Mouse (Mus musculus): Measurements from ENCODE around the gene Sycn. TPM values are rescaled to one million over a fixed set of nuclear protein-coding genes. Genes with fewer than 3 reads are reported as not detected.

Sycn gene
- polyA plus RNA-seq (2017; shearing (Covaris generic)), result not detected

DNA sequence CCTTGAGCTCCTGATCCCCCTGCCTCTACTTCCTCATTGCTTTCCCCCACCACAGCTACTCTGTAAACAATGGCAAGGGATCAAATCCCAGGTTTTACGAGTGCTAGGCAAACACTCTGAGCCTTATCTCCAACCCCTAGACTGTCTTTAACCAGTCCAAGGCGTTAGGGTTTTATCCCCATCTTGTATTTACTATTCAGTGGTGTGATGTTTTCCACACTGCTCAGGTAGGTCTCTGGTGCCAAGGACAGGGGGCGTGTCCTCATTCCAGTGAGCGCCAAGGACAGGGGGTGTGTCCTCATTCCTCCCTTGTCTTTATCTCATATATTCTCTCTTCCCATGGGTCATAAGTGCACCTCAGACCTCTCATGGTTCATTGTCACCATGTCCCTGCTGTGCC lies at the start of gene Sycn:
TSS of gene Sycn (plus strand) at position 360 of the 400 bp plus-strand sequence.

DNA sequence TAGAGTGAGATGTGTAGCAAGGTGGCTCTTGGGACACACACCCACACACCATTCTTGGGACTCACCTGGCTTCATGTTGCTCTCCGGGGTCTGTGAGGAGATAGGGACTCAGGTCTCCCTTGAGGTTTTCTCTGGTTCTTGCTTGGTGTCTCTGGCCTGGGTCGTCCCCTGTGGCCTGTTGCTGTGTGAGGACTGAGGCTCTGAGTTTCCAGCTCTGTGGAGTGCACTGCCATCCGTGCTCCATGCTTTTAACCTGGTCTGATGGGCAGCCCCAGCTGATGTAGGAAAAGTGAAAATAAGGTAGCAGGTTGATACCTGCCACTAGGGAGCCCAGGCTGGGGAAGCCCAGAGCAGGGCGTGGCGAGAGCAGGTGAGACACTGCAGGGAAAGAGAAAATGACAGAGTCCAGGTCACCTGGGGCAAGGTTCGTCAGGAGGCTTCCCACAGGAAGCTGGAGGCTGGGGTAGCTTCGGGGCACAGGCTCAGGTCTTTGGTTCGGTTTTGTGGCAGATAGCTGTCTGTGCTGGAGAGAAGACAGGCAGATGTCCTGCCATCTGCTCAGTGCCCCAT lies 30.2 kb upstream of the Sycn start, which contains the start of gene Ifnl2:
TSS of gene Ifnl2 (minus strand) at position 51 of the 570 bp plus-strand sequence.

DNA sequence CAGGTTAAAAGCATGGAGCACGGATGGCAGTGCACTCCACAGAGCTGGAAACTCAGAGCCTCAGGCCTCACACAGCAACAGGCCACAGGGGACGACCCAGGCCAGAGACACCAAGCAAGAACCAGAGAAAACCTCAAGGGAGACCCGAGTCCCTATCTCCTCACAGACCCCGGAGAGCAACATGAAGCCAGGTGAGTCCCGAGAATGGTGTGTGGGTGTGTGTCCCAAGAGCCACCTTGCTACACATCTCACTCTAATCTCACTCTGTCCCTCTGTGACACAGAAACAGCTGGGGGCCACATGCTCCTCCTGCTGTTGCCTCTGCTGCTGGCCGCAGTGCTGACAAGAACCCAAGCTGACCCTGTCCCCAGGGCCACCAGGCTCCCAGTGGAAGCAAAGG lies 18.1 kb upstream of the Sycn start, which contains the start of gene Ifnl3:
TSS of gene Ifnl3 (plus strand) at position 301 of the 400 bp plus-strand sequence.

DNA sequence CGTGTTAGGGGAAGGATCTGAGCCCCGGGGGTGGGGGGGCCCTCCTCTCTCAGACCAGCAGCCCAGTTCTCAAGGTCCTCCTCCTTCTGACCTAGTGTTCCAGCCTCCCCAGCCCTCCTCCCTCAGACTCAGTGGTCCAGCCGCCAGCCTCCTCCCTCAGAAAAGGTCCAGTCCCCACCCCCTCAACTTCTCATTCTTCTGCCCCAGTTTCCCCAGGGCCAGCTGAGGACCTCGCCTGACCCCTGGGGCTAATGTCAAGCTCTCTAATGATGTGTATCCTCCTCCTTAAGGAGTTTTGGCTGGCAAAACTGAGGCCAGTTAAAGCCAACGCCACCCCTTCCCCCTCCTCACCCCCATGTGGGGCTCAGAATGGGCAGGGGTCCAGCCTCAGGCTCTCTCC lies 6.5 kb downstream of the Sycn start, which contains the start of gene Nccrp1:
TSS of gene Nccrp1 (minus strand) at position 101 of the 400 bp plus-strand sequence.

Other genes starting within 250 kb of the Sycn start
- gene Selenov, start 249.7 kb upstream of the Sycn start, polyA plus RNA-seq (2017; shearing (Covaris generic)), result not detected
- gene Dll3, start 238.6 kb upstream of the Sycn start, polyA plus RNA-seq (2017; shearing (Covaris generic)), result not detected
- 55.8 TPM for gene Timm50, start 228.8 kb upstream of the Sycn start, polyA plus RNA-seq (2017; shearing (Covaris generic))
- 213 TPM for gene Supt5, start 202.1 kb upstream of the Sycn start, polyA plus RNA-seq (2017; shearing (Covaris generic))
- 983 TPM for gene Rps16, start 190.2 kb upstream of the Sycn start, polyA plus RNA-seq (2017; shearing (Covaris generic))
- gene Plekhg2, start 168.3 kb upstream of the Sycn start, polyA plus RNA-seq (2017; shearing (Covaris generic)), result 48.9 TPM
- gene Zfp36, start 160.6 kb upstream of the Sycn start, polyA plus RNA-seq (2017; shearing (Covaris generic)), result 189 TPM
- 23.0 TPM for gene Med29, start 148.2 kb upstream of the Sycn start, polyA plus RNA-seq (2017; shearing (Covaris generic))
- gene Paf1, start 147.9 kb upstream of the Sycn start, polyA plus RNA-seq (2017; shearing (Covaris generic)), result 170 TPM
- gene Gmfg, start 103.4 kb upstream of the Sycn start, polyA plus RNA-seq (2017; shearing (Covaris generic)), result 436 TPM
- gene Lrfn1, start 88.9 kb upstream of the Sycn start, polyA plus RNA-seq (2017; shearing (Covaris generic)), result 2.3 TPM
- gene Ifnl2, start 30.4 kb upstream of the Sycn start, polyA plus RNA-seq (2017; shearing (Covaris generic)), result not detected
- not detected for gene Ifnl3, start 18.0 kb upstream of the Sycn start, polyA plus RNA-seq (2017; shearing (Covaris generic))
- not detected for gene Nccrp1, start 6.4 kb downstream of the Sycn start, polyA plus RNA-seq (2017; shearing (Covaris generic))
- gene Samd4b, start 57.3 kb downstream of the Sycn start, polyA plus RNA-seq (2017; shearing (Covaris generic)), result 48.1 TPM
- 6.2 TPM for gene Pak4, start 57.3 kb downstream of the Sycn start, polyA plus RNA-seq (2017; shearing (Covaris generic))
- gene Acp7, start 90.4 kb downstream of the Sycn start, polyA plus RNA-seq (2017; shearing (Covaris generic)), result not detected
- gene Fbxo27, start 152.0 kb downstream of the Sycn start, polyA plus RNA-seq (2017; shearing (Covaris generic)), result 1.0 TPM
- gene Fbxo17, start 175.9 kb downstream of the Sycn start, polyA plus RNA-seq (2017; shearing (Covaris generic)), result 16.6 TPM
- gene Mrps12, start 200.9 kb downstream of the Sycn start, polyA plus RNA-seq (2017; shearing (Covaris generic)), result 48.4 TPM
- gene Sars2, start 201.1 kb downstream of the Sycn start, polyA plus RNA-seq (2017; shearing (Covaris generic)), result 21.3 TPM
- gene Ccer2, start 215.3 kb downstream of the Sycn start, polyA plus RNA-seq (2017; shearing (Covaris generic)), result not detected
- gene Sirt2, start 225.8 kb downstream of the Sycn start, polyA plus RNA-seq (2017; shearing (Covaris generic)), result 70.1 TPM
- gene Nfkbib, start 226.6 kb downstream of the Sycn start, polyA plus RNA-seq (2017; shearing (Covaris generic)), result 139 TPM
- gene Rinl, start 248.1 kb downstream of the Sycn start, polyA plus RNA-seq (2017; shearing (Covaris generic)), result 155 TPM